Mouse (Mus musculus): ENCODE measurements around the gene Shc3. TPM values are rescaled to one million over a fixed set of nuclear protein-coding genes. Genes with fewer than 3 reads are reported as not detected.

The Shc3 gene
- polyA plus RNA-seq, 1 experiment from 2014 or later: 2.5 TPM

DNA sequence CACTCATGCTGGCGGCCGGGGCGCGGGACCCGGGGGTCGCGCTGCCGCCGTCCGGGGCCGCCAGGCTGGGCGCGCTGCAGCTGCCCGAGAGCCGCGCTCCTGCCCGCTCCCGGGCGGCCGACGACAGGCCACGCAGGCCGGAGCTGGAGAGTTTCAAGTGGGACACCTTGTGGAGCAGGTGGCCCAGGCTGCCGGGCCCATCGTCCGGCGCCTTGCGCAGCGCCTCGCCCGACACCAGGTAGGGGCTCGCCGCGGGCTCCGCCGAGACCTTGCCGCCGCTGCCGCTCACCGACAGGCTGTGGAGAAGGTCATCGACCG, 2.2 kb downstream of the Shc3 start:
- H3K9me3 ChIP-seq (replicated peaks; ENCODE audit: control insufficient read depth, low read length): no peaks in the 10 kb centered on the region
- peak overlapping the region; percentile 55 for H3K9ac ChIP-seq (replicated peaks; ENCODE audit: low read length)
- peaks cover 6% of the 10 kb centered on the region for H3K4me1 ChIP-seq (ENCODE audit: control insufficient read depth, insufficient read depth, low read length)
- 0% methylated on average over 24 of the region's 42 CpGs for WGBS
- H3K36me3 ChIP-seq (replicated peaks; ENCODE audit: control insufficient read depth, insufficient read depth, low read depth, low read length): no peaks in the 10 kb centered on the region
- peak overlapping the region; percentile 92 for H3K4me2 ChIP-seq (ENCODE audit: low read depth, low read length)
- DNase-seq (ENCODE audit: low spot score) (no peak), ATAC-seq (replicated peaks; ENCODE audit: insufficient number of reproducible peaks, low FRiP score, low TSS enrichment, low read depth) (no peak)
- H3K4me3 ChIP-seq (ENCODE audit: low read depth, low read length): peak overlapping the region; percentile 45
- peaks cover 35% of the 10 kb centered on the region for H3K27me3 ChIP-seq (ENCODE audit: control insufficient read depth, insufficient read depth, low read length)
- H3K27ac ChIP-seq (replicated peaks; ENCODE audit: low read depth, low read length): no peak overlapping the region

DNA sequence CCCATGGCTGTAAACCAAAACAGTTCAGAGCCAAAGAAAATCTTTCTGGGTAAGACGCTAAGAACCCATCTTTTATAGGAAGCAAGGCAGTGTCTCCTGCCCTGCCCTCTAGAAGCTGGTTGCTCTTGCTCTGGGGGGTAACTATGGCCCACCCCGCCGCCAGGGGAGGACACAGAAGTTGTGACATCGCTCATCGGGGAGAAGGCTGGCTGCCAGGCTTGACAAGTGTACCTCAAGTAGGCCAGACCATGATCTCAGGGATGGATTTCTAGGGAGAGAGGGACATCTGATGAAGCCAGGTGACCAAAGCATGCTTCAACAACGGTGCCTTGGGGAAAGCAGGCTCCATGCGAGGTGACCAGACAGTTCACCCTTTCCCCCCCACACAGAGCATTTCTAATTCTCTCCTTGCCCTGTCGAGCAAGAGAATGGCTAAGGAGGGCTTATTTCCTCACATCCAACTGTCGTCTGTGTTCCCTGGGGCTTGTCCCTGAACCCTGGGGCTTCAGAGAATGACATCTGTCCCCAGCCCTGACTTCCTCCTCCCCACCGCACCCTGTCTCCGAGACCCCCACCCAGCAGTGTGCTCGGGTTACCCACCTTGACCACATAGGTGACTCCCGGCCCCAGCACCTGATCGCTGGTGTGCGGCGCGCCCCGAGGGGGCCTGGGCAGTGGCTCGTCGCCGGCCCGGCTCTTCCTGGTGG, 2.7 kb downstream of the Shc3 start:
- peak overlapping the region; percentile 45 for H3K4me3 ChIP-seq (ENCODE audit: low read depth, low read length)
- H3K36me3 ChIP-seq (replicated peaks; ENCODE audit: control insufficient read depth, insufficient read depth, low read depth, low read length): no peaks in the 10 kb centered on the region
- peaks cover 32% of the 10 kb centered on the region for H3K27me3 ChIP-seq (ENCODE audit: control insufficient read depth, insufficient read depth, low read length)
- 5% methylated on average over 22 of the region's 22 CpGs for WGBS
- peaks cover 6% of the 10 kb centered on the region for H3K4me1 ChIP-seq (ENCODE audit: control insufficient read depth, insufficient read depth, low read length)
- H3K9me3 ChIP-seq (replicated peaks; ENCODE audit: control insufficient read depth, low read length): no peaks in the 10 kb centered on the region
- no peak overlapping the region for H3K27ac ChIP-seq (replicated peaks; ENCODE audit: low read depth, low read length)
- ATAC-seq (replicated peaks; ENCODE audit: insufficient number of reproducible peaks, low FRiP score, low TSS enrichment, low read depth) (no peak), DNase-seq (ENCODE audit: low spot score) (no peak)
- peak overlapping the region; percentile 92 for H3K4me2 ChIP-seq (ENCODE audit: low read depth, low read length)
- H3K9ac ChIP-seq (replicated peaks; ENCODE audit: low read length): peak overlapping the region; percentile 55

DNA sequence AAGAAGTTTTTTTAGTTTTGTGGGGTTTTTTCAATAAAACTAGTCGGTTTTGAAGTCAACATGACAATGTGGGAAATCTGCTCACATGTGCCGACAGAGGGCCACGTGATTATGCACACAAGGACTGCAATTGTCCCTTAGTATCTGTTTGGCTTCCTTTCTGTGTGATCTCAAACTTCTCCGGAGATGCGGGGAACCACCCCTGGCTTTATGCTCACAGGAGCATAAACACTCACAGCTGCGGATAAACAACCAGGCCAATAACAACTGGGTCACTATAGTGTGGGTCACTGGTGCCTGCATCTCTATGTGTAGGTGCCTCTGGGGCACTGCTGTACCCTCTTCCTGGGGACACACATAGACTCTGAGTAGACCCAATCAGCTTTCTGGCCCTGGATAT, 4.5 kb downstream of the Shc3 start:
- Histone ChIP-seq H3K36me3 (replicated peaks; ENCODE audit: control insufficient read depth, insufficient read depth, low read depth, low read length) (no peaks in the 10 kb centered on the region), H3K27ac (replicated peaks; ENCODE audit: low read depth, low read length) (no peak overlapping the region), H3K4me1 (ENCODE audit: control insufficient read depth, insufficient read depth, low read length) (peaks cover 6% of the 10 kb centered on the region), H3K9ac (replicated peaks; ENCODE audit: low read length) (no peak overlapping the region), H3K27me3 (ENCODE audit: control insufficient read depth, insufficient read depth, low read length) (peaks cover 32% of the 10 kb centered on the region), H3K9me3 (replicated peaks; ENCODE audit: control insufficient read depth, low read length) (no peaks in the 10 kb centered on the region), H3K4me2 (ENCODE audit: low read depth, low read length) (no peak overlapping the region), H3K4me3 (ENCODE audit: low read depth, low read length) (no peak overlapping the region)
- WGBS: 80% methylated on average over 6 of the region's 6 CpGs
- ATAC-seq (replicated peaks; ENCODE audit: insufficient number of reproducible peaks, low FRiP score, low TSS enrichment, low read depth) (no peak), DNase-seq (ENCODE audit: low spot score) (no peak)

DNA sequence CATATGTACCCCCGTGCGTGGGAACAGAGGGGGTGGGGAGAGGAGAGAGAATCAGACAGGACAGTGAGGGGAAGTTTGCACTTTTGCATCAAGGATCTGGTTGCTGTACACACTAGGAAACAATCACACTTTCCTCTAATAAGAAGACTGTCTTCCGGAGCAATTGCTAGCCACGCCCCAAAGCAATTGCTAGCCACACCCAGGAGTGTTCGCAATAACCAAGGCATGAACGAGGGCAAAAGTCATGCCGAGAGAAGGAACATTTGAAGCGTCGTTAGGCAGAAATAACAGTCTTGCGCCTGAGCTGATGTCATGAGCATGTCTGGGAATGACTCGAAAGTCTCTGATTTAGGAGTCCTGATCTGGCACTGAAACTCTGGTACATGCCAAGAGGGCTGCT, 15.9 kb downstream of the Shc3 start:
- Histone ChIP-seq H3K4me3 (ENCODE audit: low read depth, low read length) (no peak overlapping the region), H3K9ac (replicated peaks; ENCODE audit: low read length) (no peak overlapping the region), H3K9me3 (replicated peaks; ENCODE audit: control insufficient read depth, low read length) (no peaks in the 10 kb centered on the region), H3K4me2 (ENCODE audit: low read depth, low read length) (no peak overlapping the region), H3K27me3 (ENCODE audit: control insufficient read depth, insufficient read depth, low read length) (no peaks in the 10 kb centered on the region), H3K4me1 (ENCODE audit: control insufficient read depth, insufficient read depth, low read length) (no peaks in the 10 kb centered on the region), H3K36me3 (replicated peaks; ENCODE audit: control insufficient read depth, insufficient read depth, low read depth, low read length) (no peaks in the 10 kb centered on the region), H3K27ac (replicated peaks; ENCODE audit: low read depth, low read length) (no peak overlapping the region)
- ATAC-seq (replicated peaks; ENCODE audit: insufficient number of reproducible peaks, low FRiP score, low TSS enrichment, low read depth) (no peak), DNase-seq (ENCODE audit: low spot score) (no peak)
- WGBS: 86% methylated on average over 11 of the region's 11 CpGs

DNA sequence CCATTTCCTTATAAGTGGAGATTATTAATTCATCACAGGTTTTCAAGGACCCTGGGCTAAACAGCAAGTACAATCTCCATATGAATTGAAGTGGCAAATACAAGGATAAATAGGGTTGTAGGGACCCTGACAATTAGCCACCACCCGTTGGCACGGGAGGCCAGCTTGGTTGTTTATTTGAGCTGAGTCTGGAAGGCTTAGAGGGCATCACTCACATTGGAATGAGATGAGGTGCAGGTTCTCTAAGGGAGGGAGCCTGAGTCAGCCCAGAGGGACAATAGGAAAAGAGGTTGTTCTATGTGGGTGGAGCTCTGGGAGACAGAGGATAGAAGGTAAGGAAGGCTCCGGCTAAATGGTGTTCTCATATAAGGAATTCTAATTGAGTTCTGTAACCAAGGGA, 17.0 kb downstream of the Shc3 start:
- Histone ChIP-seq H3K4me1 (ENCODE audit: control insufficient read depth, insufficient read depth, low read length) (no peaks in the 10 kb centered on the region), H3K4me3 (ENCODE audit: low read depth, low read length) (no peak overlapping the region), H3K27ac (replicated peaks; ENCODE audit: low read depth, low read length) (no peak overlapping the region), H3K36me3 (replicated peaks; ENCODE audit: control insufficient read depth, insufficient read depth, low read depth, low read length) (no peaks in the 10 kb centered on the region), H3K27me3 (ENCODE audit: control insufficient read depth, insufficient read depth, low read length) (no peaks in the 10 kb centered on the region), H3K4me2 (ENCODE audit: low read depth, low read length) (no peak overlapping the region), H3K9ac (replicated peaks; ENCODE audit: low read length) (no peak overlapping the region), H3K9me3 (replicated peaks; ENCODE audit: control insufficient read depth, low read length) (no peaks in the 10 kb centered on the region)
- no peak for DNase-seq (ENCODE audit: low spot score)
- WGBS: 80% methylated on average over 3 of the region's 3 CpGs
- no peak for ATAC-seq (replicated peaks; ENCODE audit: insufficient number of reproducible peaks, low FRiP score, low TSS enrichment, low read depth)

DNA sequence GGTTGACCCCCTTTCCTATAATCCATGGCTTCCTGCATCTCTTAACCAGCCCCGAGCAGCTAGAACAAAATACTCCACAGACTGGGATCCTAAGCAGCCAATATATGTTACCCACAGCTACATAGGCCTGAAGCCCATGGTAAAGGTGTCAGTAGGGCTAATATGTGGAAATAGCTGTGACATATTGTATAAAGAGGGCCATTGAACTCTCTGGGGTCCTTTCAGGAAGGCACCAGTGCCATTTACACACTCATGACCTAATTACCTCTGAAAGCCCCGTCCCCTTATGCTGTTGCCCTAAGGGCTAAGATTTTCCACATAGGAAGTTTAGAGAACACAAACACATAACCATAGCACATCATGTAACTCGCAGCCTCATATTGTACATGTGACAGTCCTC, 17.4 kb downstream of the Shc3 start:
- no peaks in the 10 kb centered on the region for H3K9me3 ChIP-seq (replicated peaks; ENCODE audit: control insufficient read depth, low read length)
- ATAC-seq (replicated peaks; ENCODE audit: insufficient number of reproducible peaks, low FRiP score, low TSS enrichment, low read depth): no peak
- no peak overlapping the region for H3K4me2 ChIP-seq (ENCODE audit: low read depth, low read length)
- WGBS: 74% methylated on average over 3 of the region's 3 CpGs
- H3K27ac ChIP-seq (replicated peaks; ENCODE audit: low read depth, low read length): no peak overlapping the region
- no peaks in the 10 kb centered on the region for H3K4me1 ChIP-seq (ENCODE audit: control insufficient read depth, insufficient read depth, low read length)
- no peak overlapping the region for H3K4me3 ChIP-seq (ENCODE audit: low read depth, low read length)
- H3K27me3 ChIP-seq (ENCODE audit: control insufficient read depth, insufficient read depth, low read length): no peaks in the 10 kb centered on the region
- no peaks in the 10 kb centered on the region for H3K36me3 ChIP-seq (replicated peaks; ENCODE audit: control insufficient read depth, insufficient read depth, low read depth, low read length)
- no peak for DNase-seq (ENCODE audit: low spot score)
- no peak overlapping the region for H3K9ac ChIP-seq (replicated peaks; ENCODE audit: low read length)

DNA sequence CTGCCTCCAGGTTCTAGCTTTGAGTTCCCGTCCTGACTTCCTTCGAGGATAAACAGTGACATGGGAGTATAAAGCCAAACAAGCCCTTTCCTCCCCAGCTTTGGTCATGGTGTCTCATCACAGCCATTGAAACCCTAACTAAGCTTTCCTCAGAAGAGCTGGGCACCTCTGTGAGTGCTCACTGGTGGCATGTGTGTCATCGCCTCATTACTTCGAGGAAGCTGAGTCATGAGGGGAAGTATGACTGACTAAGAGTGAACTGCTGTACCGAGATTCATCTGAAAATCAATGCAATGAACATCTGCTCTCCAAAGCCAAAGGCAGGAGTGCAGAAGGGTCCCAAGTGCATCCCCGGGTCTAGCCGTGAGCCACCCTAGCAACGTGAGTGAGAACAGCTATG, 29.4 kb downstream of the Shc3 start:
- H3K4me3 ChIP-seq (ENCODE audit: low read depth, low read length): no peak overlapping the region
- H3K36me3 ChIP-seq (replicated peaks; ENCODE audit: control insufficient read depth, insufficient read depth, low read depth, low read length): no peaks in the 10 kb centered on the region
- ATAC-seq (replicated peaks; ENCODE audit: insufficient number of reproducible peaks, low FRiP score, low TSS enrichment, low read depth) (no peak), DNase-seq (ENCODE audit: low spot score) (no peak)
- no peaks in the 10 kb centered on the region for H3K27me3 ChIP-seq (ENCODE audit: control insufficient read depth, insufficient read depth, low read length)
- no peaks in the 10 kb centered on the region for H3K4me1 ChIP-seq (ENCODE audit: control insufficient read depth, insufficient read depth, low read length)
- H3K9ac ChIP-seq (replicated peaks; ENCODE audit: low read length): no peak overlapping the region
- H3K27ac ChIP-seq (replicated peaks; ENCODE audit: low read depth, low read length): no peak overlapping the region
- H3K4me2 ChIP-seq (ENCODE audit: low read depth, low read length): no peak overlapping the region
- WGBS: 92% methylated on average over 8 of the region's 8 CpGs
- no peaks in the 10 kb centered on the region for H3K9me3 ChIP-seq (replicated peaks; ENCODE audit: control insufficient read depth, low read length)

DNA sequence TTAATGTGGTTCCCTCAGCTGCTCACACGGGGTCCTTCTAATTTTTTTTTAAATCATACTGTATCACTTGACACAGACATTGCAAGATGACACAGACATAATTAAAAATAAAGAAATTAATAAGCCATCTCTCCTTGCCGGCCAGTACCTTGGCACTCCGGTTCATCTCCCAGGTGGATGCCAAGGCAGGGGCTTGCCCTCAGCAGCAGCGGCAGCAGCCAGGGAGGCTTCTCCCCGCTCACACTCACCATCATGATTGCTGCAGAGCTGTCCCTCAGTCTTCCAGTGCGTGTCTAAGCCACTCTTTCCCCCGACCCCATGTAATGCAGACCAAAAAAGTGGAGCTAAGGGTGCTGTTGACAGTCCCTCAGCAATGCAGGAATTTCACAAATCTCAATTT, 33.9 kb downstream of the Shc3 start:
- H3K4me3 ChIP-seq (ENCODE audit: low read depth, low read length): no peak overlapping the region
- no peak for ATAC-seq (replicated peaks; ENCODE audit: insufficient number of reproducible peaks, low FRiP score, low TSS enrichment, low read depth)
- WGBS: 82% methylated on average over 7 of the region's 7 CpGs
- no peaks in the 10 kb centered on the region for H3K27me3 ChIP-seq (ENCODE audit: control insufficient read depth, insufficient read depth, low read length)
- H3K4me2 ChIP-seq (ENCODE audit: low read depth, low read length): no peak overlapping the region
- DNase-seq (ENCODE audit: low spot score): no peak
- no peaks in the 10 kb centered on the region for H3K4me1 ChIP-seq (ENCODE audit: control insufficient read depth, insufficient read depth, low read length)
- no peak overlapping the region for H3K9ac ChIP-seq (replicated peaks; ENCODE audit: low read length)
- no peaks in the 10 kb centered on the region for H3K36me3 ChIP-seq (replicated peaks; ENCODE audit: control insufficient read depth, insufficient read depth, low read depth, low read length)
- H3K27ac ChIP-seq (replicated peaks; ENCODE audit: low read depth, low read length): no peak overlapping the region
- no peaks in the 10 kb centered on the region for H3K9me3 ChIP-seq (replicated peaks; ENCODE audit: control insufficient read depth, low read length)

Measured in embryonic facial prominence, embryonic 11.5 days (tissue).